Mouse (Mus musculus) CD8-positive naive resting alpha-beta T cell, adult 2 months (primary cell): ENCODE measurements around the gene Dhrs2.
A peak's percentile ranks its signal among the peaks of the same experiment; 100 is the strongest.

Experiments used
- DNase-seq, 2 experiments: peaks; one replicate each; pipeline ENCODE4 v3.0.0; 2022; ENCODE audit warnings: low read depth in 2 of 2, low spot score in 2 of 2

The Dhrs2 gene

GRCm38 (mm10) chr14:55247181-55247580, 25.4 kb downstream of the Dhrs2 start:
- no peak for DNase-seq

GRCm38 (mm10) chr14:55248284-55248683, 26.5 kb downstream of the Dhrs2 start:
- DNase-seq = no peak

GRCm38 (mm10) chr14:55253580-55253979, 31.8 kb downstream of the Dhrs2 start:
- DNase-seq = no peak

GRCm38 (mm10) chr14:55255443-55255842, 33.6 kb downstream of the Dhrs2 start:
- DNase-seq = no peak

GRCm38 (mm10) chr14:55271158-55271557, 49.4 kb downstream of the Dhrs2 start:
- DNase-seq = peak in 1 of 2 experiments; percentile 9

- no peak for DNase-seq
These were observed 51.2 kb downstream of the Dhrs2 start for GRCm38 (mm10) chr14:55273023-55273422.

- DNase-seq = no peak
These were observed 53.0 kb downstream of the Dhrs2 start for GRCm38 (mm10) chr14:55274810-55275209.

- no peak for DNase-seq
These were observed 57.7 kb downstream of the Dhrs2 start for GRCm38 (mm10) chr14:55279322-55280069.
